Mouse (Mus musculus) lung, postnatal 25 days (tissue): ENCODE measurements around the gene Gm16368.
"Not testable (repeated sequence)": the region's sequence is repeated elsewhere in the genome, so short reads cannot be mapped to it uniquely, and the experiment has no call there.

Experiments used
- DNase-seq: peaks from one replicate; pipeline ENCODE4 v3.0.0; 2022; ENCODE audit warnings: low spot score

Gm16368 gene

GRCm38 (mm10) chr12:88083397-88083796, at the start of gene Gm16368:
Gene Gm16368, plus strand, starts transcription at chr12:88083697.
- not testable (repeated sequence) for DNase-seq

DNA sequence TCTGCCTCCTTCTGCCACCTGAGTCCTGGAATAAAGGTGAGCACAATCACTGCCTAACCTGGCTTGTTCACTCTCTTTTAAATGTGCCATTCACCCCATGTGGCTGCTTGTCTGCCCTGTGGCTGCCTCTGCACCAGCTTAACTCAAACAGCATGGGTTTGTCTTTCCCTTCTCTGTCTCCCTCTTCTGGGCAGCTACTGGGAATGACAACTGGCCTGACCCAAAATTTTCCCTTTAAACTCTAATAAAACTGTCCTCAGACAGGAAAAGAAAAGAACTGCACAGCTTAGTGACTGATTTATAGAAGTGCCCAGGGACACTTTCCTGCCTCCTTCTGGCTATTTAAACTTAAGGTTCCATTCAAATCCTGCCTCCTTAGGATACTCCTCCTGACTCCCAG, 44.4 kb upstream of the Gm16368 start:
- DNase-seq, result not testable (repeated sequence)

DNA sequence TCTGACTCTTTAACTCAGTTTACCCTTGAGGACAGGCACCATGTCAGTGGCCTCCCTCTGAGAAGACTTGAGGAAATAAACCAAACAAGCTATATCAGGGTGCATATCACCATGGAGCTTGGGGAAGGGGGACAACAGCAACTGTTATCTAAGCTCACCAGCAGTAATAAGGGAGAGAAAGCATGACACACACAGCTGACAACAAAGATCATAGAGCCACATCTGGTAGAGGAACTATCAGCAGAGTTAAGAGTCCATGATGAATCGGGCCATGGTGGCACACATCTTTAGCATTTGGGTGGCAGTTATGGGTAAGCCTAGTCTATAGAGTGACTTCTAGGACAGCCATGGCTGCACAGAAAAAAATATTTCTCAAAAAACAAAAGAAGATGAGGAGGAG, 43.8 kb upstream of the Gm16368 start:
- DNase-seq, result not testable (repeated sequence)

GRCm38 (mm10) chr12:88045226-88045625, 38.3 kb upstream of the Gm16368 start:
- DNase-seq, result not testable (repeated sequence)
